Mouse (Mus musculus) layer of hippocampus, adult 9-11 months (tissue): Measurements from ENCODE around the gene Ly6c2.
"Not testable (repeated sequence)": the region's sequence is repeated elsewhere in the genome, so short reads cannot be mapped to it uniquely, and the experiment has no call there.

ENCODE experiments used
- DNase-seq: peaks from one replicate; pipeline ENCODE4 v3.0.0; 2022

The Ly6c2 gene

DNA sequence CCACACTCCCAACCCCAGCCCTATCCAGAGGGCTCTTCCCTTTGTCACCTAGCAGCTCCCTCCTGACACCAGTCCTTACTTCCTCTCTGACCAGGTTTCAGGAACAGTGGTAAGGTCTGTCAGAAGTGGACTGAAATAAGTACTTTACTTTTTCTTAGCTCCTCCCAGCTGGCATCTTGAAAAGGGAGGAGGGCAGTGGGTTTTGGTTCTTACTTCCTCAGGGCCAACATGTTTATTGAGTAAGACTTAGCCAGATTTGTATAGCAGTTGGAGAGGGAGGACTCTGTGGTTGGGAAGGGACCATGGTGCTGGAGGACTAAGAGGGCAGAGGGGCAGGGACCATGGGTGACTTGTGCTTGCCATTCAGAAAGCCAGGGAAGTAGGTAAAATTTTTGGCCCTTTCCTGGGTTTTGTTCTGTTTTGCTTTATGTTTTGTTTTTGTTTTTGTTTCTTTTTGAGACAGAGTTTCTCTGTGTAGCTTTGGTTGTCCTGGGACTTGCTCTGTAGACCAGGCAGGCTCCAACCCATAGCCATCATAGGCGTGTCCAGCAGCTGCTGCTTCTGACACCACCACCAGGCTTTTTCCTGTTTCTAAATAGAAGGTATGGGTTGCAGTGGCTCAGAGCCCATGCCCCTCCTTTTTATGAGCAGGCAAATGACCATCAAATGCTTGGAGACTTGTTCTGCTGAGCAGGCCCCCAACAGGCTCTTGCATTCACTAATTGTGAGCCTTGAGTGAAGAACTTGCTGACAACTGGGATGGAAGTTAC, at the start of gene Ly6c2:
Gene Ly6c2 (minus strand): TSS at position 110 of the 770 bp plus-strand sequence.
- not testable (repeated sequence) for DNase-seq

DNA sequence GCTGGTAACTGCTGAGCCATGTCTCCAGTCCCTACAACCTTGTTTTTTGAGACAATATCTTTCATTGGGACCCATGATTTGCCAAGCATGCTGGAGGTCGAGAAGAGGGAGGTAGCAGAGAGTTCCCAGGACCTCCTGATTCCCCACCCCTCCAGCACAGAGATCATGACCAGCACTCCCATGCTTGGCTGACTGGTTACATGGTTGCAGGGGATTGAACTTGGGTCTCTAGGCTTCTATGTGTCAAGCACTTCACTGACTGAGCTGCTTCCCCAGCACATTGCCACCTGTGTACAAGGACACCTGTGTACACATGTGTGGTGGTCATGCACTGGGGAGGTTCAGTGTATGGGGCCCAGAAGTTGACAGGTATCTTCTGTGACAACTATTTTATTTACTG, 45.9 kb upstream of the Ly6c2 start:
- no peak for DNase-seq

DNA sequence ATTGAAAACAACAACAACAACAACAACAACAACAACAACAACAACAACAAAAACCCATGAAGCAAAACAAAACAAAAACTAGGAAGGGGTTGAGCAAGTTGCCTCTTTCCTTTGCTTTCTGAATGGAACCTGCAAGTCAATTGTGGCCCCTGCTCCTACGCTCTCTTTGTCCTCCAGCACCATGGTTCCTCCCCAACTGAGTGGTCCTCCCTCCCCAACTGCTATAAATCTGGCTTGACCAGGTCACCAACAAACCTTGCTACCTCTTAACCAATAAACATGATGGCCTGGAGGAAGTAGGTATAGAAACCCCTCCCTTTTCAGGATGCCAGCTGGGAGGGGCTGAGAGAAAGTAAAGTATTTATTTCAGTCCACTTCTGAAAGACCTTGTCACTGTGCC, 43.2 kb upstream of the Ly6c2 start, which contains the start of gene Ly6g:
Gene Ly6g (plus strand): TSS at position 301 of the 400 bp plus-strand sequence.
- no peak for DNase-seq

DNA sequence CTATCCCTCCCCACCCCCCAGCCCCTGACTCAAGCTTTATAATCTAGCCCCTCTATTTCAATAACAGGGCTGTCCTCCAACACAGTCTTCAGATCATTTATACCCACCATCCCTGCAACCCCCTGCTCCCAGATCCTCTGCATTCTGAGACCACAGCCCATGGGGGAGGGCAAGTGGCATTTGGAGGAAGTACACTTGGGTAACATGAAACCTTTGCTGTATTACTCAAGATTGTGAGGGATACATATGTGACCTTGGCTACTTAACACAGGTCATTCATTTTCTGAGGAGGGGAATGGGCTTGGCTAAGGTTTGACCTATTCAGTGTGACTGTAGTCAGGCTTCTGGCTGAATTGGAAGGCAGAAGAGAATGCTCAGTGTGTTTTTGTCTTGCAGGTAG, 41.3 kb upstream of the Ly6c2 start:
- DNase-seq = no peak

DNA sequence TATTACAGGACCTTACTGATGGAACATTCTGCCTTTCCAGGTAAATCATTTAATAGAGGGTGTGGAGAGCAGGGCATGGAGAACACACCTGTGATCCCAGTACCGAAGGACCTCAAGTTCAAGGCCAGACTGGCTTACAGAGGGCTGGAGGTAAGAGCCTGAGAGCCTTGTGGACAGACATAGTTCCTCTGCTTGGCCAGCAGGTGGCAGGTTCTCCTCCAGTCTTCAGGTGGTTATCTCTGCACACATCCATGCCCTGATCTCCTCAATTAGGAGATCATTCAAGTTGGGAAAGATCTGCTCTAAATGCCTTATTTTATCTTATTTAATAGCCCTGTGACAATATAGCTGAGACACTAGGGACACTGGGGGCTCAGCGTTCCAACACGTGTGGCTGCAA, 32.0 kb upstream of the Ly6c2 start:
- DNase-seq = no peak

DNA sequence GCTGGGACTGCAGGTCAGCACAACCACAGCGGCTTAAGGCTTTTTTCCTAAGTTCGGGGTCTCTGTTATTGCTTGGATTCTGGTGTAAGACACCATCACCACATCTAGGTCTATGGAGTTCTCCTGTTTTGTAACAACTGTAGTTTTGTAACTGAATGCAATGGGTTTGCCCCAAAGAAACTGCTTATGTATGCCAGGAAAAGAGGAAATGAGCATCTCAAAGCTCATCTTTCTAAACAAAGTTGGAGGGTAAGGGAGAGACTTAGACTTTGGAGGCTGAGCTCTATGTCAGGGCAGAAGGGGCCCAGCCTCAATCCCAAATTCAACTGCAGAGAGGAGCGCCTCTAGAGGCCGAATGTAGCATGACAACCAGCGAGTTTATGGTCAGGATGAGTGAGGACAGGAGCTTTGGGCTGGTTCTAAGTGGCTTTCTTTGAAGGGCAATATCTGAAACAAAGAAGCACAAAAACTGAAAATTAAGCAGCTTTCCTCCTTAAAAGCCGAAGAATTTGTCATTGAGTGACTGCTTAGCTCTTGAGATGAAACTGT, 30.1 kb upstream of the Ly6c2 start:
- not testable (repeated sequence) for DNase-seq

DNA sequence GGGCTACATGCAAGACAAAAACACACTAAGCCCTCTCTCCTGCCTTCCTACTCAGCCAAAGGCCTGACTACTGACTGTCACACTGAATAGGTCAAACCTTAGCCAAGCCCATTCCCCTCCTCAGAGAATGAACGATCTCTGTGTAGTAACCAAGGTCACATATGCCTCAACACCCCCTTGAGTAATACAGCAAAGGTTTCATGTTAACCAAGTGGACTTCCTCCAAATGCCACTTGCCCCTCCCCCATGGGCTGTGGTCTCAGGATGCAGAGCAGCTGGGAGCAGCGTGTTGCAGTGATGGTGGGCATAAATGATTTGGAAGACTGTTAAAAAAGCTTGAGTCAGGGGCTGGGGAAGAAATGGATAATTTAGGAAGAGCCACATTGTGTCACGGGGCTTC, 26.0 kb upstream of the Ly6c2 start:
- DNase-seq = not testable (repeated sequence)

DNA sequence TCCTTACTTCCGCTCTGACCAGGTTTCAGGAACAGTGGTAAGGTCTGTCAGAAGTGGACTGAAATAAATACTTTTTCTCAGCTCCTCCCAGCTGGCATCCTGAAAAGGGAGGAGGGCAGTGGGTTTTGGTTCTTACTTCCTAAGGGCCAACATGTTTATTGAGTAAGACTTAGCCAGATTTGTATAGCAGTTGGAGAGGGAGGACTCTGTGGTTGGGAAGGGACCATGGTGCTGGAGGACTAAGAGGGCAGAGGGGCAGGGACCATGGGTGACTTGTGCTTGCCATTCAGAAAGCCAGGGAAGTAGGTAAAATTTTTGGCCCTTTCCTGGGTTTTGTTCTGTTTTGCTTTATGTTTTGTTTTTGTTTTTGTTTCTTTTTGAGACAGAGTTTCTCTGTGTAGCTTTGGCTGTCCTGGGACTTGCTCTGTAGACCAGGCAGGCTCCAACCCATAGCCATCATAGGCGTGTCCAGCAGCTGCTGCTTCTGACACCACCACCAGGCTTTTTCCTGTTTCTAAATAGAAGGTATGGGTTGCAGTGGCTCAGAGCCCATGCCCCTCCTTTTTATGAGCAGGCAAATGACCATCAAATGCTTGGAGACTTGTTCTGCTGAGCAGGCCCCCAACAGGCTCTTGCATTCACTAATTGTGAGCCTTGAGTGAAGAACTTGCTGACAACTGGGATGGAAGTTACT, 23.5 kb upstream of the Ly6c2 start:
- not testable (repeated sequence) for DNase-seq

DNA sequence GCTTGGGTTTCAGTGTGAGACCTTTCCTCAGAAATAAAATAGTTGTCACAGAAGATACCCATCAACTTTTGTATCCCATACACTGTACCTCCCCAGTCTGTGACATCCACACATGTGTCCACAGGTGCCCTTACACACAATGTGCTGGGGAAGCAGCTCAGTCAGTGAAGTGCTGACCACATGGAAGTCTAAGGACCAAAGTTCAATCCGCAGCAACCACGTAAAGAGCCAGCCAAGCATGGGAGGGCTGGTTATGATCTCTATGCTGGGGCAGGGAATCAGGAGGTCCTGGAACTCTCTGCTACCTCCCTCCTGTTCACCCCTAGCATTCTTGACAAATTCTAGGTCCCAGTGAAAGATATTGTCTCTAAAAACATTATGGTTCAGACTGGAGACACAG, 20.6 kb upstream of the Ly6c2 start:
- DNase-seq = not testable (repeated sequence)

DNA sequence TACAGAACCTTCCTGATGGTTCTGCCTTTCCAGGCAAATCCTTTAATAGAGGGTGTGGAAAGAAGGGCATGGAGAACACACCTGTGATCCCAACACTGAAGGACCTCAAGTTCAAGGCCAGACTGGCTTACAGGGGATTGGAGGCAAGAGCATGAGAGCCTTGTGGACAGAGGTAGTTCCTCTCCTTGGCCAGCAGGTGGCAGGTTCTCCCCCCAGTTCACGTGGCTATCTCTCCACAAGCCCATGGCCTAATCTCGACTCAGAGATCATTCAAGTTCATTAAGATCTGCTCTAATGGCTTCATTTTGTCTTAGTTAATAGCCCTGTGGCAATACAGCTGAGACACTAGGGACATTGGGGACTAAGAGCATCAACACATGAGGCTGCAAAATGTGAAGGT, 8.3 kb upstream of the Ly6c2 start:
- no peak for DNase-seq

DNA sequence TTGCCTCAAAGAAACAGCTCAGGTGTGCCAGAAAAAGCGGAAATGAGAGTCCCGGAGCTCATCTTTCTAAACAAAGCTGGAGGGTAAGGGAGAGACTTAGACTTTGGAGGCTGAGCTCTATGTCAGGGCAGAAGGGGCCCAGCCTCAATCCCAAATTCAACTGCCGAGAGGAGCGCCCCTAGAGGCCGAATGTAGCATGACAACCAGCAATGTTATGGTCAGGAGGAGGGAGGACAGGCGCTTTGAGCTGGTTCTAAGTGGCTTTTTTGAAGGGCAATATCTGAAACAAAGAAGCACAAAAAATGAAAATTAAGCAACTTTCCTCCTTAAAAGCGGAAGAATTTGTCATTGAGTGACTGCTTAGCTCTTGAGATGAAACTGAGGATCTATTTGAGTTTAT, 7.0 kb upstream of the Ly6c2 start:
- not testable (repeated sequence) for DNase-seq

DNA sequence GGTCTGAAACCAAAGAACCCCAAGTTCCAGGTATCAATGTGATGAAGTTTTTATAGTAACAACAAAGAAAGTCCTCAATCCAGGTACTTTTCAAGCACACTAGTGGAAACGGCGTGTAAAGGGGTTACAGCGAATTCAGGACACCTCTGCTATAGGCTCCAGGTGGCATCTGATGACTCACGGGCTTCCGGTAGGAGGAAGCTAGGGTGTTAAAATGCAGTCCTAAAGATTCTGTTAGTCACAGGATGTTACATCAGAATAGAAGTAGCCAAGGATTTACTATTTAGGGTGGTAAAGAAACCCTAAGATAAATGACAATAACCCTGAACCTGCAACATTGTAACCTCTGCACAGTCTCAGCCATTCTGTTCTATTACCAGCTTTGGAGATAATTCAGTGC, 5.7 kb upstream of the Ly6c2 start:
- DNase-seq = not testable (repeated sequence)

DNA sequence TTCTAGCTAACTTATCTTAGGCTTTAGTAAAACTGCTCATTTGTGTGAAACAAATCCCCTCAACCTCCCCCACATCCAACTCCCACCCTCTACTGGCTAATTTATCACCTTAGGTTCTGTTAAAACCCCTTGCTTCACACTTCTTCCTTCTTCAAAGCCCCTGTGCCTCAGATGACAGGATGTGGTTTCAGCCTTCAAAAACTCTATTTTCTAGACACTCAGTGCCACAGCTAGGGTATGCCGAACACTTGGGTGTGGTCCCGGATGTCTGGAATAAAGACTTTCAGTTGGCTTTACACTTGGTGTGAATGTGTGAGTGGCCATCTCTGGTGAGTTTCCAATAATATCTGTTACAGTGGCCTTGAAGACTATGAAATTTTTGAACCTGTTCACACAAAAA, 4.8 kb upstream of the Ly6c2 start:
- DNase-seq = no peak

DNA sequence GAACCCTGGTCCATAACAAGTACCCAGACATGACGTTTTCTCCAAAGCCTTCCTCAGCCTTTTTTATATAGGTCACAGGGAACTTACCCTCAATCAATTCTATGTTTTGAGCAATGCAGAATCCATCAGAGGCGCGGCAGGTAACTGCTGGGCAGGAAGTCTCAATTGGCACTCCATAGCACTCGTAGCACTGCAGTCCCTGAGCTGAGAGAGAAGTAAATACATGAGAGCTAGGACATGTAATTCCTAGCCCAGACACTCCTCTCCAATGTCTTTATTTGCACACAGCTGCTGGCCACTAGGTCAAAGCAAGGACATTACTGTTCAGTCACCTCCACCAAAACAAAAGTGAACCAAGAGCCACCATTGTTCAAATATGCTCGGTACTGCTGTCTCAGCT, 1.3 kb downstream of the Ly6c2 start:
- not testable (repeated sequence) for DNase-seq

DNA sequence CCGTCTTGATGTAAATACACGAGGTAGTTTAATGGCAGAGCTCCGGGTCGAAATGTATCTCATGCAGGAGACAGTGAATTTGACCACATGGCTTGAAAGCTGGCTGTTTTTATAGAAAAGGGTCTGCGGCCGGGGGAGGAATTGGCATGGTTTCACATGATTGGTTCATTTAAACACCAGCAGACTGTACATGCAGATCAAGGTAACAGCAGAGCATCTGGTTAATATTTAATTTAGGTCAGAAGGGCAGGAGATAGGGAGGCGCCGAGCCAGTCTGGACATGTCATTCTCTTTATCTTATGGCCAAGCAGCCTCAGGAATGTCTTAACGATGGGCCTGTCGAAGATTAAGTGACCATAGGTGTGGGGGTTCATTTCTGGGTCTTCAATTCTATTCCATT, 12.5 kb downstream of the Ly6c2 start:
- DNase-seq = no peak

DNA sequence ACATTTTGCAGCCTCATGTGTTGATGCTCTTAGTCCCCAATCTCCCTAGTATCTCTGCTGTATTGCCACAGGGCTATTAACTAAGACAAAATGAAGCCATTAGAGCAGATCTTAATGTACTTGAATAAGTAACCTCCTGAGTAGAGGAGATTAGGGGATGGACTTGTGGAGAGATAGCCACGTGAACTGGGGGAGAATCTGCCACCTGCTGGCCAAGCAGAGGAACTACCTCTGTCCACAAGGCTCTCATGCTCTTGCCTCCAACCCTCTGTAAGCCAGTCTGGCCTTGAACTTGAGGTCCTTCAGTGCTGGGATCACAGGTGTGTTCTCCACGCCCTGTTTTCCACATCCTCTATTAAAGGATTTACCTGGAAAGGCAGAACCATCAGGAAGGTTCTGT, 23.7 kb downstream of the Ly6c2 start:
- not testable (repeated sequence) for DNase-seq

DNA sequence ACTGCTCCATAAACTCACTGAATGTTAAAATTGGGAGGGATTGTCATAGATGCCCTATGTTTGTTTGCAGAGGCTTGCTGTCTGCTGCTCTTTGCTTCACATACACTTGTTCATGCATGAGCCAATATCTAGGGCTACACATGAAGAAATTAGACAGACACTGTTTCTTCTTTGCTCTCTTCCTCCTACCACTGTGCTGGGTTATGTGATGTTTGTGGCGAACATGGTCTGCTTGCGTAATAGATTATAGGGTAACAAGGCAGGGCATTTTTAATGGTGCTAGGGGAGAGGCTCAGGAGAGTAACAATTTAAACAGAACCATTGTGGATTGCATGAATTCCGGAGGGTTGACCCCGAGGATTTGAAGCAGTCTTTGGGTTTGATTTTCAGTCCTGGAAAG, 41.8 kb downstream of the Ly6c2 start:
- DNase-seq = no peak

DNA sequence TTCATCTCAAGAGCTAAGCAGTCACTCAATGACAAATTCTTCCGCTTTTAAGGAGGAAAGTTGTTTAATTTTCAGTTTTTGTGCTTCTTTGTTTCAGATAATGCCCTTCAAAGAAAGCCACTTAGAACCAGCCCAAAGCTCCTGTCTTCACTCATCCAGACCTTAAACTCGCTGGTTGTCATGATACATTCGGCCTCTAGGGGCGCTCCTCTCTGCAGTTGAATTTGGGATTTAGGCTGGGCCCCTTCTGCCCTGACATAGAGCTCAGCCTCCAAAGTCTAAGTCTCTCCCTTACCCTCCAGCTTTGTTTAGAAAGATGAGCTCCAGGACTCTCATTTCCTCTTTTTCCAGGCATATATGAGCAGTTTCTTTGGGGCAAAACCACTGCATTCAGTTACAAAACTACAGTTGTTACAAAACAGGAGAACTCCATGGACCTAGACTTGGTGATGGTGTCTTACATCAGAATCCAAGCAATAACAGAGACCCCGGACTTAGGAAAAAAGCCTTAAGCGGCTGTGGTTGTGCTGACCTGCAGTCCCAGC, 49.7 kb downstream of the Ly6c2 start:
- peak; percentile 21 for DNase-seq

DNA sequence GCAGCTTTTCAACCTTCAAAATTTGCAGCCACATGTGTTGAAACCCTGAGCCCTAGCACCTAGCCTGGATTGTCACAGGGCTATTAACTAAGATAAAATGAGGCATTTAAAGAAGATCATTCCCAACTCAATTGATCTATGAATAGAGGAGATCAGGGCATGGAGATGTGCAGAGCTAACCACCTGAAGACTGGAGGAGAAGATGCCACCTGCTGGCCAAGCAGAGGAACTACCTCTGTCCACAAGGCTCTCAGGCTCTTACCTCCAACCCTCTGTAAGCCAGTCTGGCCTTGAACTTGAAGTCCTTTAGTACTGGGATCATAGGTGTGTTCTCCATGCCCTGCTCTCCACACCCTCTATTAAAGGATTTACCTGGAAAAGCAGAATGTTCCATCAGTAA, 51.3 kb downstream of the Ly6c2 start:
- no peak for DNase-seq
